Mouse (Mus musculus) midbrain, embryonic 15.5 days (tissue): Measurements from ENCODE around the gene Eaf2. TPM values are rescaled to one million over a fixed set of nuclear protein-coding genes. Genes with fewer than 3 reads are reported as not detected.
"Not testable (repeated sequence)": the region's sequence is repeated elsewhere in the genome, so short reads cannot be mapped to it uniquely, and the experiment has no call there.

Source experiments
- ATAC-seq: fragments of 200-750 bp; cut with Nextera tagmentation; replicated peaks from 2 replicates; pipeline ENCODE4 v1.8.0; 2017; ENCODE audit warnings: moderate TSS enrichment
- H3K27ac ChIP-seq: fragments of 300-500 bp; sonication (generic); 2 replicates; pipeline ENCODE4 v1.5.1; 2015; ENCODE audit warnings: mild to moderate bottlenecking, inconsistent platforms
- H3K27me3 ChIP-seq: fragments of 300-500 bp; sonication (generic); replicated peaks from 2 replicates; pipeline ENCODE4 v1.6.1; 2015; ENCODE audit warnings: inconsistent platforms
- H3K36me3 ChIP-seq: fragments of 300-500 bp; sonication (generic); replicated peaks from 2 replicates; pipeline ENCODE4 v1.6.1; 2015; ENCODE audit warnings: inconsistent platforms
- H3K4me1 ChIP-seq: fragments of 300-500 bp; sonication (generic); 2 replicates; pipeline ENCODE4 v1.6.1; 2015; ENCODE audit warnings: inconsistent platforms
- H3K4me2 ChIP-seq: fragments of 300-500 bp; sonication (generic); 2 replicates; pipeline ENCODE4 v1.6.1; 2015; ENCODE audit warnings: inconsistent platforms, mild to moderate bottlenecking, moderate library complexity
- H3K4me3 ChIP-seq: fragments of 300-500 bp; sonication (generic); 2 replicates; pipeline ENCODE4 v1.5.1; 2015; ENCODE audit warnings: mild to moderate bottlenecking, inconsistent platforms
- H3K9ac ChIP-seq: fragments of 300-500 bp; sonication (generic); 2 replicates; pipeline ENCODE4 v1.6.1; 2015; ENCODE audit warnings: mild to moderate bottlenecking, inconsistent platforms
- H3K9me3 ChIP-seq: fragments of 300-500 bp; sonication (generic); 2 replicates; pipeline ENCODE4 v1.6.1; 2016; ENCODE audit warnings: inconsistent platforms
- WGBS: fragments of 180-500 bp; shearing (Covaris S2); methylation state at CpG from one replicate; pipeline ENCODE4 v1.1.7; 2015; ENCODE audit warnings: mixed read lengths; 5-methylcytosine and 5-hydroxymethylcytosine counted together
- polyA plus RNA-seq: library from polyadenylated mRNA; unstranded; fragments of >200 nt; fragmentation: Nextera tagmentation; extraction: Ambion mirVana; gene quantifications from 2 replicates; pipeline ENCODE4 v1.2.1, GENCODE M21; 2015

Gene Eaf2
- polyA plus RNA-seq, 1 experiment from 2014 or later: 0.45 TPM

DNA sequence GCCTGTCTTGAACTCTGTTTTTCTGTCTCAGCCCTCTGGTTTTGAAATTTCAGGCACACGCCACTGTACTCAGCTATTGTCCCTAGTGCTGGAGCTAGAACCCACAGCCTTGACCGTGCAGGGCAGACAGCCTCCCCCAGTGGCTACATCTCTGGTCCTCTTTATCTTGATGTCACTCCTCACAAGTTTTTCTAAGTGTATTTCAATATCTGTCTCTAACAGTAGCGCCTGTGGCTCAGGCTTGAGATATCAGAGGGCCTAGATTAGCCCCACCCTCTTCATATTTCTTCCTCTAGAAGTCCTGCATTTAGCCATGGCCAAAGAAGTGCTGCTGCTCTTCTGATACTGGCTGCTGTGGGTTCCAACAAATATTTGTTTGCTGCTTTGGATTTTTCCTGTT, 15.8 kb upstream of the Eaf2 start:
- no peaks in the 10 kb centered on the region for H3K4me1 ChIP-seq
- no peak overlapping the region for H3K27ac ChIP-seq
- H3K36me3 ChIP-seq: peaks cover 38% of the 10 kb centered on the region
- no peaks in the 10 kb centered on the region for H3K27me3 ChIP-seq
- no peak for ATAC-seq
- no peaks in the 10 kb centered on the region for H3K9me3 ChIP-seq
- no peak overlapping the region for H3K9ac ChIP-seq
- H3K4me2 ChIP-seq: no peak overlapping the region
- WGBS: 98% methylated on average over 3 of the region's 3 CpGs
- H3K4me3 ChIP-seq: no peak overlapping the region

DNA sequence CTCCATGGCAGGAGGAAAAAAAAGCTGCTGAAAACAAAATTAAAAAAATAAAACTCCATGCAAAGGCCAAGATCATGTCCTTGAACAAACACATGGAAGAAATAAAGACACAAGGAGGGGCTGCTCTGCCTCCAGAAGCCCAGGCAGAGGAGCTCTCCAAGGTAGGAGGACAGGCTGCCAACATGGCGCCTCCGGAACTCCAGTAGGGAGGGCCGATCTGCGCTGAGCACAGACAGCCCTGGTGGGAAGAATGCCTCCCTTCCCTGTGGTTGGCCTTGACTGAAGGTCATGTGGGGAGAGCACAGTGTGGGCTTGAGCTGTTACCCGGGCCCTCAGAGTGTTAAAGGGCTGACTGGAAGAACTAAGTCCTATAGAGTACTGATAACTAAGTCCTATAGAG, 12.7 kb upstream of the Eaf2 start:
- H3K36me3 ChIP-seq: peaks cover 34% of the 10 kb centered on the region
- no peak overlapping the region for H3K4me3 ChIP-seq
- no peaks in the 10 kb centered on the region for H3K27me3 ChIP-seq
- WGBS: 89% methylated on average over 5 of the region's 5 CpGs
- no peak overlapping the region for H3K9ac ChIP-seq
- ATAC-seq: no peak
- no peaks in the 10 kb centered on the region for H3K9me3 ChIP-seq
- no peak overlapping the region for H3K27ac ChIP-seq
- H3K4me2 ChIP-seq: no peak overlapping the region
- H3K4me1 ChIP-seq: no peaks in the 10 kb centered on the region

DNA sequence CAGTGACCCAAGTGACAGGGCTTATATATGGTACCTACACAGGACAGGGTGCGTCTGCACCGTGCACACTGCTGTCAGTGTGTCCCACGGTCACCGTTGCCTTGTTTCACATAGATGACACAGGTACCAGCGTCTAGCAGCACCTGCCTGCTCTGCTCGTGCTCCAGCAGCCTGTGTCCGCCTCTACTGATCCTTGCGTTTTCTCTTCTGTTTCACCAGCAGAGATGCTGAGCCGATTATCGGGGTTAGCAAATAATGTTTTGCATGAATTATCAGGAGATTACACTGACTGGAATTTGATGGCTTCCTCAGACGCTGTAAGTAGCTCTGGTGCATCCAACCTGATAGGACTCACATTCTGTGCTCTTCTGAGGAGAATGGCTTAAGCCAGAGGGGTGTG, 11.1 kb upstream of the Eaf2 start:
- Histone ChIP-seq H3K4me1 (no peaks in the 10 kb centered on the region), H3K9ac (no peak overlapping the region), H3K4me2 (no peak overlapping the region), H3K36me3 (peaks cover 24% of the 10 kb centered on the region), H3K4me3 (no peak overlapping the region), H3K27me3 (no peaks in the 10 kb centered on the region), H3K9me3 (no peaks in the 10 kb centered on the region), H3K27ac (no peak overlapping the region)
- WGBS: 77% methylated on average over 11 of the region's 11 CpGs
- ATAC-seq: no peak

DNA sequence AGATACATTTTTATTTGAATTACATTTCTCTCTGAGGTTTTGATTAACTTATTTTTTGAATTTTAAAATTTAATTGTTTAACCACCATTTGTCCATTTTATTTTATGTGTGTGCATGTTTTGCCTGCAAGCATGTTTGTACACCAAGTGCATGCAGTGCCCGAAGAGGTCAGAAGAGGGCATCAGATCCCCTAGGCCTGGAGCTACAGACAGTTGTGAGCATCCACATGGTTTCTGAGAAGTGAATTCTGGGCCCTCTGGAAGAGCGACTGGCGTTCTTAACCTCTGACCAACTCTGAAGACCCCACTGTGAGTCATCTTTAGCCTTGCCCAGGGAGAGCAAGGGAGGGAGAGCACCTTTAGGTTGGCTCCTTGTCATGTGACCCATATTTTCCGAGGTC, 10.1 kb upstream of the Eaf2 start:
- Histone ChIP-seq H3K9ac (no peak overlapping the region), H3K27me3 (no peaks in the 10 kb centered on the region), H3K4me1 (no peaks in the 10 kb centered on the region), H3K36me3 (peaks cover 18% of the 10 kb centered on the region), H3K4me2 (no peak overlapping the region), H3K27ac (no peak overlapping the region), H3K9me3 (no peaks in the 10 kb centered on the region), H3K4me3 (no peak overlapping the region)
- 80% methylated on average over 4 of the region's 4 CpGs for WGBS
- no peak for ATAC-seq

DNA sequence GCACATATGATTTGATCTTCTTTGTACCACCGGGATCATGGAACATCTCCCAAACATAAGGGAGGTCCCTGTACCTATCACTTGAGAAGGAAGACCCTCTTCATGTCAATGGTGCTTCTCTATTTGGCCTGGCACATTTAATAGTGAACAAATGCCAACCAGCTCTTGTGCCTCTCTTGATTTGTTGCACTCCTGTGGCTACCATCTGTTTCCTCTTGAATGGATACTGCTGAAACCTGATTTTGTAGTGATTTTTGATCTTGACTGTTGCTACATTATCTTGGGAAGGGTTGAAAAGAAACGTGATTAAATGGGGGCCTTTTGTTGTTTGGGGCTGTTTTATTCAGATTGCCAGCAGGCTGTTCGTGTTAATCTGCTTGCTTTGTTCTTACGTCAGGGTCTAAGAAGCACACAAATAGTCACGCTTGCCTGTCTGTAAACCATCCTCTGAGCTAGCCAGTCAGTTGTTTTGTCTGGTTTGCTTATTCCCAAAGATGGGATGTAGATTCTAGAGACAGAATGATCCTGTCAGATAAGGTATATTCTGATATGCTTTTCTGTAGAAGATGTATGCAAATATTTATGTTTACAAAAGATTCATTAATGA, 8.0 kb upstream of the Eaf2 start:
- ATAC-seq: no peak
- Histone ChIP-seq H3K27me3 (no peaks in the 10 kb centered on the region), H3K4me1 (peaks cover 11% of the 10 kb centered on the region; the same call in 1 of the 2 replicates), H3K9me3 (no peaks in the 10 kb centered on the region), H3K27ac (no peak overlapping the region), H3K9ac (no peak overlapping the region), H3K4me3 (no peak overlapping the region), H3K4me2 (no peak overlapping the region), H3K36me3 (peaks cover 8% of the 10 kb centered on the region)
- 24% methylated on average over 5 of the region's 5 CpGs for WGBS

DNA sequence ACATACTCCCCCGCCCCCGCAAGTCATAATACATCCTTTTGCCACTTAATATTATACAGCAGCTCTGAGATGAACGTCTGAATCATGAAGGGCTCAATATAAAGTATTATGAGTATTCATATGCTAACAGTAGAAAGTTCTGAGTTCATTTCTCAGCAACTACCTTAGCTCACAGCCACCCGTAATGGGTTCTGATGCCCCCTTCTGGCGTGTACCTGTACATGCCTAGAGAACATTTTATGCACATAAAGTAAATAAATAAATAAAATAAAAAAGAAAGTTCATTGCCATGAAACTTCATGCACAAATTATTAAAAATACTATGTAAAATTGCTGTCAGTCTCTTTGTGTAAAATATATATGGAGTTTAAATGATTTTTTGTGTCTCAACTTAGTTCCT, 2.5 kb upstream of the Eaf2 start:
- no peak for ATAC-seq
- Histone ChIP-seq H3K27me3 (no peaks in the 10 kb centered on the region), H3K9me3 (no peaks in the 10 kb centered on the region), H3K36me3 (peaks cover under 1% of the 10 kb centered on the region; the same call in 1 of the 2 replicates), H3K4me2 (no peak overlapping the region), H3K27ac (no peak overlapping the region), H3K4me1 (peaks cover 28% of the 10 kb centered on the region), H3K9ac (no peak overlapping the region), H3K4me3 (no peak overlapping the region)
- WGBS: 79% methylated on average over 5 of the region's 5 CpGs

DNA sequence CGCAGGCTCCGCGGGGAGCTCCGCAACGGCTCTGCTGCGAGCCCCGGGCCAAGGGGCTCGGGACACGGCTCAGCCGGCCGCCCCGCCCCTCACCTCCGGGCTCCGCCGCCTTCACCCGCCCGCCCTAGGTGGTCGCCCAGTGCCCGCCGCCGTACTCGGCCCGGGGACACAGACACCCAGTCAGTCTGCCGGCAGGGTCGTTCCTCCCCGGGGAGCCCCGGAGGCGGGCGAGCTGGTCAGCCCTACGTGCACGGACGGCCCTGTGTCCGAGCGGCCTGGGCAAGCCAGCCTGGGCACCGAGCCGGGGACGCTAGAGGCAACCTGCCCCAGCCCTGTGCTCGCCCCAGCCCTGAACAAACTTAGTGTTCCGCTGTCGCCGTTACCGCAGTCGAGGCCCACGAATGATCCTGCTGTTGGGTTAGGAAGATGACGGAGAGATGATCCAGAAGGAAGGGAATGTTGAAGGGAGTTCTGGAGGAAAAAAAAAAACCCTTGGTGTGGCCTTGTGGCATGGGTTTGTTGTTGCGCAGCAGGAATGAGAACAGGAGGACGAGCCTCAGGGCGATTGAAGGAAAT, 561 bp upstream of the Eaf2 start:
- Histone ChIP-seq H3K9me3 (no peaks in the 10 kb centered on the region), H3K4me2 (peak overlapping the region; percentile 76), H3K27ac (peak overlapping the region; percentile 82), H3K4me1 (peaks cover 28% of the 10 kb centered on the region), H3K4me3 (peak overlapping the region; percentile 86), H3K27me3 (no peaks in the 10 kb centered on the region), H3K9ac (peak overlapping the region; percentile 76), H3K36me3 (peaks cover 11% of the 10 kb centered on the region; the same call in 1 of the 2 replicates)
- WGBS: under 1% methylated on average over 48 of the region's 48 CpGs
- ATAC-seq: peak; percentile 79

DNA sequence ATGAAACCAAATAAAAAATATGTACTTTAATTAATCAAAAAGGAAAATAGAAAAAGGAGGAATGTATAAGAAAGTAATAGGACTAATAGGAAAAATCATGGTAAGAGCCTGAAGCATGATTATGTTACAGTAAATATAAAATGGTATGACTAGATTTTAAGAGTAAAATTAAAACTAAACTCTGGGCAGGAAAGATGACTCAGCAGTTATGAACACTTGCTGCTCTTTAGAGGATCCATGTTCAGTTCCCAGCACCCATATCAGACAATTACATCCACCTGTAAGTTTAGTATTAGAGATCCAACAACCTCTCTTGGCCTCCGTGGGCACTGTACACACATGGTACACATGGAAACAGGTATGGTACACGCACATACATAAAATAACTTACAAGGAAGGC, 5.4 kb downstream of the Eaf2 start:
- Histone ChIP-seq H3K4me3 (no peak overlapping the region), H3K9ac (no peak overlapping the region), H3K36me3 (peaks cover 37% of the 10 kb centered on the region), H3K4me1 (peaks cover 8% of the 10 kb centered on the region), H3K27me3 (no peaks in the 10 kb centered on the region), H3K9me3 (no peaks in the 10 kb centered on the region), H3K4me2 (no peak overlapping the region), H3K27ac (no peak overlapping the region)
- 98% methylated on average over 2 of the region's 2 CpGs for WGBS
- no peak for ATAC-seq

DNA sequence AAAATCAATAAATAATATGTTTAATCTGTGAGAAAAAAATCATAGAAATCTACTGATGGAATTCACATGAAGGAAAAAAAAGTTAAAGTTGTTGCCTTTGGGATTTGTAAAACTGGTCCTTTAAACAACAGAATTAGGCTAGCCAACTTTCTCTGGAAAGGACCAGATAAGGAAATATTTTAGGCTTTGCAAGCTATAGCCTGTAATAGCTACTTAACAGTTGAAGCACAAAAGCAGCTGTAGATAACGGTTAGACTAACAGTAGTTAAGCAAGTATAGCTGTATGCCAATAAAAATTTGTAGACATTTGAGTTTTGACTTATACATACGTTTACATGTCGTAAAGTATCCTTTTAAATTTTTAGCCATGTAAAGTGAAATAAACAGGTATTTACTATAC, 11.2 kb downstream of the Eaf2 start:
- Histone ChIP-seq H3K4me2 (no peak overlapping the region), H3K27ac (no peak overlapping the region), H3K9ac (no peak overlapping the region), H3K4me3 (no peak overlapping the region), H3K27me3 (no peaks in the 10 kb centered on the region), H3K9me3 (no peaks in the 10 kb centered on the region), H3K4me1 (no peaks in the 10 kb centered on the region), H3K36me3 (peaks cover 37% of the 10 kb centered on the region; the same call in 1 of the 2 replicates)
- no peak for ATAC-seq
- WGBS: 93% methylated on average over 3 of the region's 3 CpGs

DNA sequence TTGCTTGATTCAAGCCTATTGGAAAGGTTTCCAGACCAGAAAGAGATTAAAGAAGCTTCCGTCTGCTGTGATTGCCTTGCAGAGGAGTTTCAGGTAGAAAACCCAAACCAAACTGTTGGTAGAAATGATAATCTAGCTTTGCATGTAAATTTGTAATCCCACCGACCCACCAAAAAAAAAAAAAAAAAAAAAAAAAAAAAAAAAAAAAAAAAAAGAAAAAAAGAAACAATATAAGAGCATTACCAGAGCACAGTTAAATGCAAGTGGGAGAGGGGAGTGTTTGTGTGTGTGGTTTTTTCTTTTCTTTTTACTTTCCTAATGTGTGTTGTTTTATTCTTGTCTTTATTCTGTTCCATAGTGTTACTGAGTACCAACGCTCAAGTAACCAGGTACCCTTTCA, 23.6 kb downstream of the Eaf2 start:
- H3K9me3 ChIP-seq: no peaks in the 10 kb centered on the region
- H3K4me3 ChIP-seq: no peak overlapping the region
- H3K4me1 ChIP-seq: no peaks in the 10 kb centered on the region
- 93% methylated on average over 3 of the region's 3 CpGs for WGBS
- no peaks in the 10 kb centered on the region for H3K27me3 ChIP-seq
- peaks cover 14% of the 10 kb centered on the region for H3K36me3 ChIP-seq
- ATAC-seq: no peak
- no peak overlapping the region for H3K4me2 ChIP-seq
- H3K9ac ChIP-seq: no peak overlapping the region
- no peak overlapping the region for H3K27ac ChIP-seq

DNA sequence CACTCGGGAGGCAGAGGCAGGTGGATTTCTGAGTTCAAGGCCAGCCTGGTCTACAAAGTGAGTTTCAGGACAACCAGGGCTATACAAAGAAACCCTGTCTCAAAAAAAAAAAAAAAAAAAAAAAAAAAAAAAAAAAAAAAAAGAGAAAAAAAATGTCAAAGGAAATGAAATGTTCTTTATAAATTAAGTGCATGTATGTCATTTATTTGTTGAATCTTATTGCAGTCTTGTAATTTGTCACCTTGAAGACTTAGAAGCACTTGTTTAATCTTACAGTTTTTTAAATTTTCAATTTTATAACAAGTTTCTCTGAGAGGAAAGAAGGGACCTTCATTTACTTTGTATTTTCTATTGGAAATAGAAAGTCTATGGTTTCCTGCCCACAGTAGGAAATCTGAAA, 27.9 kb downstream of the Eaf2 start:
- not testable (repeated sequence) for H3K4me1 ChIP-seq, H3K9ac ChIP-seq, H3K4me2 ChIP-seq, H3K4me3 ChIP-seq, H3K9me3 ChIP-seq, H3K27ac ChIP-seq, ATAC-seq, H3K27me3 ChIP-seq
- H3K36me3 ChIP-seq: peaks cover 19% of the 10 kb centered on the region
- WGBS: 100% methylated on average over 1 of the region's 1 CpGs

DNA sequence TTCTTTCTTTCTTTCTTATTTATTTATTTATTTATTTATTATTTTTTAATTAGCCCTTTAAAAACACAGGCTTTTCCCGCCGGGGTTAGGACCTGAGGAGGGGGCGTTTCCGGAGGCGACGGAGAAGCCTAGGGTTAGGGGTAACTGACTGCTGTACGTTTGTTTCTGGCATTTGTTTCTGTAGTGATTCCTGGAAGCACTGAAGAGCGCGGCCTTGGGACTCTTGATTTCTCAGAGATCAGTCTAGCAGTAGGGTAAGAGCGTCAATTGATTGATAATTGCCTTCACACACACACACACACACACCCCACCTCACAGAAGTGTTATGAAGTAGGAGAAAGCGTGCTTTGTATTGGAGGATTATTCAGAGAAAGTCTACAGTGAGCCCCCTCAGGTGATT, 46.0 kb downstream of the Eaf2 start:
- peak overlapping the region; percentile 74 for H3K9ac ChIP-seq
- peak overlapping the region; percentile 67 for H3K27ac ChIP-seq
- H3K9me3 ChIP-seq: no peaks in the 10 kb centered on the region
- ATAC-seq: peak; percentile 57
- peak overlapping the region; percentile 91 for H3K4me2 ChIP-seq
- WGBS: 3% methylated on average over 11 of the region's 11 CpGs
- peaks cover 17% of the 10 kb centered on the region for H3K4me1 ChIP-seq
- H3K4me3 ChIP-seq: peak overlapping the region; percentile 62
- H3K36me3 ChIP-seq: no peaks in the 10 kb centered on the region
- peaks cover 4% of the 10 kb centered on the region; the same call in 1 of the 2 replicates for H3K27me3 ChIP-seq
